Mouse (Mus musculus) liver, postnatal 0 days (tissue): Measurements from ENCODE around the gene Dnajb12.

Experiments
- CTCF ChIP-seq: sonication (generic); IDR thresholded peaks from 2 replicates; pipeline ENCODE4 v1.5.1; 2016; ENCODE audit warnings: antibody characterized with exemption, low read depth
- EP300 ChIP-seq: IDR thresholded peaks from 2 replicates; pipeline ENCODE4 v1.6.1; 2016; ENCODE audit warnings: antibody characterized with exemption, low read depth, mild to moderate bottlenecking

DNA sequence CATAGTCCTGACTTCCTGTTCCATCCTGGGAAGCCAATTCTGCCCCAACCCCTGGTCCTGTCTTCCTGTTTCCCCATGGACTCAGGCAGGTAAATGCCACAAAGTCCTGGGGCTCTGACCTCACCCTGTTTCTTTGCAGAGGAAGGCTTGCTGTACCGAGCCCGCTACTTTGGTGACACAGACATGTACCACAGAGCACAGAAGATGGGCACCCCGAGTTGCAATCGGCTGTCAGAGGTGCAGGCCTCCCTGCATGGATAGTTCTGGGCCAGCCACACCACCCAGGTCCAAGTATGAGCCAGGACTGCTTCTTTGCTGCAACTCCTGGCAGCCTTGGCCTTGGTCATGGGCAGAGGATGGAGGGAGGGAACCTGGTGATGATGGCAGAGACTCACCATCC is 16.9 kb downstream of the Dnajb12 start:
- no peak for TF ChIP-seq CTCF
- TF ChIP-seq EP300: no peak
